Comparison of ENCODE assay signal across 8 mouse cellular contexts in genomic region chr12:103643336-103643735, GRCm38 (mm10). TPM values are rescaled to one million over a fixed set of nuclear protein-coding genes. Genes with fewer than 3 reads are reported as not detected.
DNase-seq lines count a peak whose midpoint lies in the region; ATAC-seq and TF ChIP-seq lines count a peak whose summit lies in the region.

No protein-coding gene starts in this region.

- TF ChIP-seq POLR2A in limb, embryonic 14.5 days (IDR thresholded peaks at IDR 0.05; ENCODE audit: borderline replicate concordance, extremely low read depth, insufficient read depth, insufficient read length) = no peak

- no peaks in the 10 kb centered on the region for H3K9me3 ChIP-seq in kidney, embryonic 14.5 days (ENCODE audit: control insufficient read depth, low read length)
- no peaks in the 10 kb centered on the region for H3K9me3 ChIP-seq in limb, embryonic 14.5 days (ENCODE audit: control insufficient read depth, low read length)
- no peaks in the 10 kb centered on the region for H3K9me3 ChIP-seq in neural tube, embryonic 11.5 days (ENCODE audit: control insufficient read depth, low read length)

- H3K27ac ChIP-seq in kidney, embryonic 14.5 days (ENCODE audit: low read depth, low read length) = no peak overlapping the region
- H3K27ac ChIP-seq in limb, embryonic 14.5 days (replicated peaks; ENCODE audit: low read depth, low read length) = no peak overlapping the region
- no peak overlapping the region for H3K27ac ChIP-seq in neural tube, embryonic 11.5 days (ENCODE audit: low read depth, low read length)

- no peak overlapping the region for H3K9ac ChIP-seq in kidney, embryonic 14.5 days (ENCODE audit: low read depth, low read length)
- H3K9ac ChIP-seq in limb, embryonic 14.5 days (ENCODE audit: low read depth, low read length, severe bottlenecking) = no peak overlapping the region
- no peak overlapping the region for H3K9ac ChIP-seq in neural tube, embryonic 11.5 days (ENCODE audit: low read length)

- H3K4me2 ChIP-seq in kidney, embryonic 14.5 days (replicated peaks; ENCODE audit: low read depth, low read length) = no peak overlapping the region
- no peak overlapping the region for H3K4me2 ChIP-seq in limb, embryonic 14.5 days (replicated peaks; ENCODE audit: low read depth, low read length, severe bottlenecking)
- no peak overlapping the region for H3K4me2 ChIP-seq in neural tube, embryonic 11.5 days (ENCODE audit: low read depth)

- WGBS in kidney, embryonic 14.5 days = 2% methylated on average over 2 of the region's 2 CpGs
- 2% methylated on average over 2 of the region's 2 CpGs for WGBS in limb, embryonic 14.5 days
- WGBS in neural tube, embryonic 11.5 days = 0% methylated on average over 2 of the region's 2 CpGs

- H3K4me1 ChIP-seq in kidney, embryonic 14.5 days (ENCODE audit: control insufficient read depth, insufficient read depth, low read length) = no peaks in the 10 kb centered on the region
- H3K4me1 ChIP-seq in limb, embryonic 14.5 days (ENCODE audit: control insufficient read depth, insufficient read depth, low read length) = no peaks in the 10 kb centered on the region
- H3K4me1 ChIP-seq in neural tube, embryonic 11.5 days (ENCODE audit: control insufficient read depth, insufficient read depth, low read length) = no peaks in the 10 kb centered on the region

- H3K27me3 ChIP-seq in kidney, embryonic 14.5 days (ENCODE audit: control insufficient read depth, insufficient read depth, low read length) = no peaks in the 10 kb centered on the region
- no peaks in the 10 kb centered on the region for H3K27me3 ChIP-seq in limb, embryonic 14.5 days (ENCODE audit: control insufficient read depth, insufficient read depth, low read length)
- H3K27me3 ChIP-seq in neural tube, embryonic 11.5 days (ENCODE audit: control insufficient read depth, insufficient read depth, low read length) = no peaks in the 10 kb centered on the region

- no peak overlapping the region for H3K4me3 ChIP-seq in kidney, embryonic 14.5 days (ENCODE audit: low read length)
- H3K4me3 ChIP-seq in limb, embryonic 14.5 days (replicated peaks; ENCODE audit: low read length) = no peak overlapping the region
- no peak overlapping the region for H3K4me3 ChIP-seq in neural tube, embryonic 11.5 days (ENCODE audit: low read depth, low read length)

- no peaks in the 10 kb centered on the region for H3K36me3 ChIP-seq in kidney, embryonic 14.5 days (ENCODE audit: control insufficient read depth, insufficient read depth, low read length)
- no peaks in the 10 kb centered on the region for H3K36me3 ChIP-seq in limb, embryonic 14.5 days (ENCODE audit: control insufficient read depth, insufficient read depth, low read length)
- no peaks in the 10 kb centered on the region for H3K36me3 ChIP-seq in neural tube, embryonic 11.5 days (ENCODE audit: control insufficient read depth, insufficient read depth, low read length)

- ATAC-seq in cerebellum, adult (ENCODE audit: insufficient number of reproducible peaks, low FRiP score, low TSS enrichment) = no peak
- ATAC-seq in kidney, embryonic 14.5 days (ENCODE audit: low FRiP score, low TSS enrichment) = peak; percentile 68; the same call in 1 of the 2 replicates
- ATAC-seq in limb, embryonic 14.5 days (ENCODE audit: low FRiP score, low read depth) = no peak
- no peak for ATAC-seq in neural tube, embryonic 11.5 days (ENCODE audit: insufficient read depth, low FRiP score, low TSS enrichment)

- peak; percentile 29 for DNase-seq in cerebellum, adult 11 months
- peak; percentile 70 to 76 for DNase-seq in cerebellum, adult 18-20 months
- DNase-seq in frontal cortex, adult 2 months (ENCODE audit: extremely low spot score in 1 of 2, low spot score in 1 of 2) = peak; percentile 53 to 94
- DNase-seq in limb, embryonic 14.5 days (ENCODE audit: low spot score) = peak; percentile 21
- peak; percentile 79 for DNase-seq in neural tube, embryonic 11.5 days (ENCODE audit: low spot score)
- peak; percentile 95 for DNase-seq in testis, postnatal 10 days (ENCODE audit: low spot score)

RNA-seq across cellular contexts. Expression of gene Serpina10, which starts 12.1 kb away (rescaled TPM):
- 0.02 TPM in 1 of 2 replicates, not detected in the other for polyA plus RNA-seq in frontal cortex, adult 2 months (2012; rRNA removed)
- polyA plus RNA-seq in kidney, embryonic 14.5 days (2014; fragmentation: Nextera tagmentation; extraction: Ambion mirVana) = not detected in 2 replicates
- 0.01 TPM in 1 of 2 replicates, not detected in the other for polyA plus RNA-seq in limb, embryonic 14.5 days (2012; rRNA removed)
- not detected in 2 replicates for polyA plus RNA-seq in limb, embryonic 14.5 days (2014; fragmentation: Nextera tagmentation; extraction: Ambion mirVana)
- 0.08 TPM in 1 of 2 replicates, not detected in the other for polyA plus RNA-seq in neural tube, embryonic 11.5 days (2014; fragmentation: Nextera tagmentation; extraction: Ambion mirVana)

RNA-seq across cellular contexts. Expression of gene Serpina6, which starts 13.7 kb away (rescaled TPM):
- not detected in 2 replicates for polyA plus RNA-seq in frontal cortex, adult 2 months (2012; rRNA removed)
- polyA plus RNA-seq in kidney, embryonic 14.5 days (2014; fragmentation: Nextera tagmentation; extraction: Ambion mirVana) = 0.47 and 0.95 TPM in 2 replicates
- polyA plus RNA-seq in limb, embryonic 14.5 days (2012; rRNA removed) = 0.04 and 0.34 TPM in 2 replicates
- not detected in 2 replicates for polyA plus RNA-seq in limb, embryonic 14.5 days (2014; fragmentation: Nextera tagmentation; extraction: Ambion mirVana)
- 0.33 and 0.84 TPM in 2 replicates for polyA plus RNA-seq in neural tube, embryonic 11.5 days (2014; fragmentation: Nextera tagmentation; extraction: Ambion mirVana)

RNA-seq across cellular contexts. Expression of gene Serpina16, which starts 32.6 kb away (rescaled TPM):
- not detected in 2 replicates for polyA plus RNA-seq in frontal cortex, adult 2 months (2012; rRNA removed)
- polyA plus RNA-seq in kidney, embryonic 14.5 days (2014; fragmentation: Nextera tagmentation; extraction: Ambion mirVana) = not detected in 2 replicates
- not detected in 2 replicates for polyA plus RNA-seq in limb, embryonic 14.5 days (2012; rRNA removed)
- not detected in 2 replicates for polyA plus RNA-seq in limb, embryonic 14.5 days (2014; fragmentation: Nextera tagmentation; extraction: Ambion mirVana)
- not detected in 2 replicates for polyA plus RNA-seq in neural tube, embryonic 11.5 days (2014; fragmentation: Nextera tagmentation; extraction: Ambion mirVana)

RNA-seq across cellular contexts. Expression of gene Serpina1f, which starts 52.0 kb away (rescaled TPM):
- polyA plus RNA-seq in frontal cortex, adult 2 months (2012; rRNA removed) = not detected in 2 replicates
- not detected in 2 replicates for polyA plus RNA-seq in kidney, embryonic 14.5 days (2014; fragmentation: Nextera tagmentation; extraction: Ambion mirVana)
- polyA plus RNA-seq in limb, embryonic 14.5 days (2012; rRNA removed) = 0.05 TPM in 1 of 2 replicates, not detected in the other
- not detected in 2 replicates for polyA plus RNA-seq in limb, embryonic 14.5 days (2014; fragmentation: Nextera tagmentation; extraction: Ambion mirVana)
- polyA plus RNA-seq in neural tube, embryonic 11.5 days (2014; fragmentation: Nextera tagmentation; extraction: Ambion mirVana) = not detected in 2 replicates

Comparison
In these comparisons a context has a peak if more than half of its experiments do, and no peak if none do; other contexts are left out.
1. DNase-seq: peak in every context shown above with its lines; median percentile 95 in testis, postnatal 10 days; 79 in neural tube, embryonic 11.5 days; 74 in frontal cortex, adult 2 months; 73 in cerebellum, adult 18-20 months; 29 in cerebellum, adult 11 months; 21 in limb, embryonic 14.5 days.